Mouse (Mus musculus): ENCODE measurements around the gene Atxn7.

- TF ChIP-seq GATA2 (IDR thresholded peaks at IDR 0.05; ENCODE audit: borderline replicate concordance, low read depth, low read length) (no peak), CTCF (IDR thresholded peaks at IDR 0.05; ENCODE audit: low read depth, low read length) (no peak), GATA1 (IDR thresholded peaks at IDR 0.05; ENCODE audit: borderline replicate concordance, low read length) (no peak), TAL1 (conservative IDR thresholded peaks at IDR 0.05; ENCODE audit: low read depth, low read length) (no peak)
Measured at GRCm38 (mm10) chr14:14063382-14063781, 102.1 kb downstream of the Atxn7 start.

All from G1E (cell line).